Mouse (Mus musculus): ENCODE measurements around the gene Rps25.

GRCm38 (mm10) chr9:44398551-44398950 is 8.4 kb upstream of the Rps25 start:
- no peak for TF ChIP-seq CTCF (IDR thresholded peaks at IDR 0.05; ENCODE audit: control insufficient read depth, insufficient read depth, low read length)
- no peak for TF ChIP-seq POLR2A (IDR thresholded peaks at IDR 0.05; ENCODE audit: borderline replicate concordance, control insufficient read depth, low read depth, low read length)

All from bone marrow, adult 2 months (tissue).